Mouse (Mus musculus) forebrain, embryonic 16.5 days (tissue): ENCODE data around the gene Naxe. TPM values are rescaled to one million over a fixed set of nuclear protein-coding genes. Genes with fewer than 3 reads are reported as not detected.

Experiments
- ATAC-seq: fragments of 200-750 bp; cut with Nextera tagmentation; 2 replicates; pipeline ENCODE4 v1.8.0; 2017; ENCODE audit warnings: mild to moderate bottlenecking, moderate library complexity
- H3K27ac ChIP-seq: fragments of 300-500 bp; sonication (generic); 2 replicates; pipeline ENCODE4 v1.5.1; 2014; ENCODE audit warnings: low read length, control low read depth
- H3K27me3 ChIP-seq: fragments of 300-500 bp; sonication (generic); replicated peaks from 2 replicates; pipeline ENCODE4 v1.6.1; 2014; ENCODE audit warnings: low read length; ENCODE audit not compliant: control insufficient read depth, insufficient read depth
- H3K36me3 ChIP-seq: fragments of 300-500 bp; sonication (generic); 2 replicates; pipeline ENCODE4 v1.6.1; 2014; ENCODE audit not compliant: control insufficient read depth, insufficient read depth
- H3K4me1 ChIP-seq: fragments of 300-500 bp; sonication (generic); replicated peaks from 2 replicates; pipeline ENCODE4 v1.6.1; 2014; ENCODE audit warnings: low read length; ENCODE audit not compliant: control insufficient read depth, insufficient read depth
- H3K4me2 ChIP-seq: fragments of 300-500 bp; sonication (generic); 2 replicates; pipeline ENCODE4 v1.6.1; 2014; ENCODE audit warnings: mild to moderate bottlenecking, low read length, control low read depth
- H3K4me3 ChIP-seq: fragments of 300-500 bp; sonication (generic); replicated peaks from 2 replicates; pipeline ENCODE4 v1.5.1; 2014; ENCODE audit warnings: mild to moderate bottlenecking, low read length, control low read depth
- H3K9ac ChIP-seq: fragments of 300-500 bp; sonication (generic); replicated peaks from 2 replicates; pipeline ENCODE4 v1.6.1; 2014; ENCODE audit warnings: low read depth, low read length, control low read depth
- H3K9me3 ChIP-seq: fragments of 300-500 bp; sonication (generic); 2 replicates; pipeline ENCODE4 v1.6.1; 2016; ENCODE audit warnings: low read length; ENCODE audit not compliant: control insufficient read depth
- WGBS: fragments of 180-500 bp; shearing (Covaris S2); extraction: QIAGEN DNeasy Blood & Tissue Kit; methylation state at CpG from one replicate; pipeline ENCODE4 v1.1.7; 2014; 5-methylcytosine and 5-hydroxymethylcytosine counted together
- polyA plus RNA-seq: library from polyadenylated mRNA; unstranded; fragments of >200 nt; fragmentation: Nextera tagmentation; extraction: Ambion mirVana; gene quantifications from 2 replicates; pipeline ENCODE4 v1.2.1, GENCODE M21; 2015

Naxe gene
- polyA plus RNA-seq, 1 experiment from 2014 or later, result 168 TPM

- Histone ChIP-seq H3K4me3 (no peak overlapping the region), H3K27ac (no peak overlapping the region), H3K9me3 (no peaks in the 10 kb centered on the region), H3K9ac (no peak overlapping the region), H3K4me2 (no peak overlapping the region), H3K27me3 (no peaks in the 10 kb centered on the region), H3K4me1 (no peaks in the 10 kb centered on the region), H3K36me3 (no peaks in the 10 kb centered on the region; the same call in 1 of the 2 replicates)
- 91% methylated on average over 7 of the region's 7 CpGs for WGBS
- ATAC-seq, result no peak
Observed at GRCm38 (mm10) chr3:88090106-88090505, 31.8 kb upstream of the Naxe start.

GRCm38 (mm10) chr3:88087688-88088087, 29.4 kb upstream of the Naxe start:
- Histone ChIP-seq H3K9ac (no peak overlapping the region), H3K4me2 (no peak overlapping the region), H3K4me3 (no peak overlapping the region), H3K36me3 (no peaks in the 10 kb centered on the region; the same call in 1 of the 2 replicates), H3K4me1 (peaks cover 3% of the 10 kb centered on the region), H3K27ac (no peak overlapping the region), H3K9me3 (no peaks in the 10 kb centered on the region), H3K27me3 (no peaks in the 10 kb centered on the region)
- ATAC-seq, result no peak
- WGBS, result 75% methylated on average over 1 of the region's 1 CpGs

- Histone ChIP-seq H3K9me3 (no peaks in the 10 kb centered on the region), H3K4me1 (peaks cover 11% of the 10 kb centered on the region), H3K36me3 (no peaks in the 10 kb centered on the region), H3K27me3 (no peaks in the 10 kb centered on the region), H3K4me3 (no peak overlapping the region), H3K9ac (no peak overlapping the region), H3K27ac (no peak overlapping the region), H3K4me2 (no peak overlapping the region)
- WGBS, result 94% methylated on average over 4 of the region's 9 CpGs
- ATAC-seq, result no peak
Observed at GRCm38 (mm10) chr3:88085459-88085858, 27.2 kb upstream of the Naxe start.

GRCm38 (mm10) chr3:88084001-88084400, 25.7 kb upstream of the Naxe start:
- H3K9me3 ChIP-seq, result no peaks in the 10 kb centered on the region
- H3K4me3 ChIP-seq, result no peak overlapping the region
- WGBS, result 88% methylated on average over 2 of the region's 2 CpGs
- no peak overlapping the region for H3K27ac ChIP-seq
- H3K9ac ChIP-seq, result no peak overlapping the region
- H3K4me2 ChIP-seq, result no peak overlapping the region
- H3K36me3 ChIP-seq, result no peaks in the 10 kb centered on the region
- no peaks in the 10 kb centered on the region for H3K27me3 ChIP-seq
- peaks cover 11% of the 10 kb centered on the region for H3K4me1 ChIP-seq
- no peak for ATAC-seq

- peak overlapping the region; percentile 70 for H3K4me2 ChIP-seq
- peak; percentile 16; the same call in 1 of the 2 replicates for ATAC-seq
- H3K27ac ChIP-seq, result no peak overlapping the region
- H3K9ac ChIP-seq, result no peak overlapping the region; the same call in 1 of the 2 replicates
- peaks cover 11% of the 10 kb centered on the region for H3K4me1 ChIP-seq
- H3K4me3 ChIP-seq, result peak overlapping the region; percentile 51
- no peaks in the 10 kb centered on the region for H3K36me3 ChIP-seq
- H3K27me3 ChIP-seq, result no peaks in the 10 kb centered on the region
- H3K9me3 ChIP-seq, result no peaks in the 10 kb centered on the region
- 2% methylated on average over 4 of the region's 4 CpGs for WGBS
Observed at GRCm38 (mm10) chr3:88082663-88083062, 24.4 kb upstream of the Naxe start.

GRCm38 (mm10) chr3:88082224-88082618, 23.9 kb upstream of the Naxe start:
- H3K4me1 ChIP-seq, result peaks cover 11% of the 10 kb centered on the region
- H3K9ac ChIP-seq, result peak overlapping the region; percentile 23
- no peak overlapping the region for H3K27ac ChIP-seq
- H3K4me2 ChIP-seq, result peak overlapping the region; percentile 70
- no peaks in the 10 kb centered on the region for H3K27me3 ChIP-seq
- peak overlapping the region; percentile 51 for H3K4me3 ChIP-seq
- ATAC-seq, result peak; percentile 13; the same call in 1 of the 2 replicates
- 2% methylated on average over 13 of the region's 13 CpGs for WGBS
- H3K36me3 ChIP-seq, result no peaks in the 10 kb centered on the region
- no peaks in the 10 kb centered on the region for H3K9me3 ChIP-seq

- H3K9ac ChIP-seq, result peak within 1 kb of the TSS; percentile 23
- peak; percentile 93 for ATAC-seq
- no peaks in the 10 kb centered on the region for H3K27me3 ChIP-seq
- H3K36me3 ChIP-seq, result no peaks in the 10 kb centered on the region
- peak within 1 kb of the TSS; percentile 70 for H3K4me2 ChIP-seq
- no peaks in the 10 kb centered on the region for H3K9me3 ChIP-seq
- peak within 1 kb of the TSS; percentile 51 for H3K4me3 ChIP-seq
- WGBS, result 19% methylated on average over 33 of the region's 33 CpGs
- H3K27ac ChIP-seq, result peak within 1 kb of the TSS; percentile 36; the same call in 1 of the 2 replicates
- H3K4me1 ChIP-seq, result peaks cover 11% of the 10 kb centered on the region
Observed at GRCm38 (mm10) chr3:88081345-88082223, 23.3 kb upstream of the Naxe start, which contains the start of gene Iqgap3. Gene Iqgap3 (plus strand): TSS chr3:88081971.

- no peak for ATAC-seq
- no peaks in the 10 kb centered on the region for H3K9me3 ChIP-seq
- 79% methylated on average over 4 of the region's 4 CpGs for WGBS
Observed at GRCm38 (mm10) chr3:88078204-88078603, 19.9 kb upstream of the Naxe start, which contains the start of gene Ttc24. Gene Ttc24 (minus strand): TSS chr3:88078304.

GRCm38 (mm10) chr3:88077441-88077840, 19.1 kb upstream of the Naxe start:
- peaks cover 5% of the 10 kb centered on the region for H3K4me1 ChIP-seq
- no peak overlapping the region for H3K9ac ChIP-seq
- ATAC-seq, result no peak
- H3K4me2 ChIP-seq, result no peak overlapping the region
- 39% methylated on average over 8 of the region's 8 CpGs for WGBS
- H3K27ac ChIP-seq, result no peak overlapping the region
- no peaks in the 10 kb centered on the region for H3K36me3 ChIP-seq
- H3K4me3 ChIP-seq, result no peak overlapping the region
- no peaks in the 10 kb centered on the region for H3K27me3 ChIP-seq
- no peaks in the 10 kb centered on the region for H3K9me3 ChIP-seq

More at GRCm38 (mm10) chr3:88078204-88078603, 19.9 kb upstream of the Naxe start, which contains the start of gene Ttc24:
- Histone ChIP-seq H3K9ac (no peak within 1 kb of the TSS), H3K27me3 (no peaks in the 10 kb centered on the region), H3K4me3 (no peak within 1 kb of the TSS), H3K27ac (no peak within 1 kb of the TSS), H3K36me3 (no peaks in the 10 kb centered on the region), H3K4me2 (no peak within 1 kb of the TSS), H3K4me1 (peaks cover 11% of the 10 kb centered on the region)
